Mouse (Mus musculus): ENCODE results near the gene Pde4d. TPM values are rescaled to one million over a fixed set of nuclear protein-coding genes. Genes with fewer than 3 reads are reported as not detected.

Gene Pde4d
- total and polyA plus RNA-seq, 2 experiments from 2014 or later = 19.0 to 103 TPM

- Histone ChIP-seq H3K4me2 (ENCODE audit: low read depth, low read length, poor library complexity, severe bottlenecking) (no peak overlapping the region), H3K27me3 (ENCODE audit: insufficient read depth, low read length) (no peaks in the 10 kb centered on the region), H3K9me3 (ENCODE audit: low read length) (no peaks in the 10 kb centered on the region), H3K9ac (replicated peaks; ENCODE audit: low read length, poor library complexity, severe bottlenecking) (no peak overlapping the region), H3K4me3 (ENCODE audit: low read depth, low read length) (no peak overlapping the region), H3K27ac (ENCODE audit: low read depth, low read length) (no peak overlapping the region), H3K36me3 (ENCODE audit: insufficient read depth, low read length) (no peaks in the 10 kb centered on the region), H3K4me1 (ENCODE audit: insufficient read depth, low read length) (peaks cover 2% of the 10 kb centered on the region; the same call in 1 of the 2 replicates)
- TF ChIP-seq CTCF (IDR thresholded peaks at IDR 0.05) = peak; percentile 88
- peak; percentile 65 for ATAC-seq (ENCODE audit: low FRiP score)
- peak; percentile 83 for DNase-seq (ENCODE audit: low spot score)
- 66% methylated on average over 12 of the region's 12 CpGs for WGBS
These were observed 1108.9 kb downstream of the Pde4d start for GRCm38 (mm10) chr13:109558341-109559257.

- no peak for TF ChIP-seq CTCF (IDR thresholded peaks at IDR 0.05)
- H3K4me3 ChIP-seq (ENCODE audit: low read depth, low read length) = no peak overlapping the region
These were observed 1110.5 kb downstream of the Pde4d start for GRCm38 (mm10) chr13:109560261-109560660.

GRCm38 (mm10) chr13:109568638-109569468 is 1119.1 kb downstream of the Pde4d start:
- no peaks in the 10 kb centered on the region for H3K9me3 ChIP-seq (ENCODE audit: low read length)
- no peak for TF ChIP-seq CTCF (IDR thresholded peaks at IDR 0.05)
- H3K36me3 ChIP-seq (ENCODE audit: insufficient read depth, low read length) = no peaks in the 10 kb centered on the region
- 78% methylated on average over 20 of the region's 20 CpGs for WGBS
- H3K9ac ChIP-seq (replicated peaks; ENCODE audit: low read length, poor library complexity, severe bottlenecking) = no peak overlapping the region
- H3K4me3 ChIP-seq (ENCODE audit: low read depth, low read length) = no peak overlapping the region
- no peak overlapping the region for H3K4me2 ChIP-seq (ENCODE audit: low read depth, low read length, poor library complexity, severe bottlenecking)
- no peaks in the 10 kb centered on the region for H3K27me3 ChIP-seq (ENCODE audit: insufficient read depth, low read length)
- no peaks in the 10 kb centered on the region for H3K4me1 ChIP-seq (ENCODE audit: insufficient read depth, low read length)
- ATAC-seq (ENCODE audit: low FRiP score) (no peak), DNase-seq (ENCODE audit: low spot score) (no peak)
- no peak overlapping the region for H3K27ac ChIP-seq (ENCODE audit: low read depth, low read length)

More at GRCm38 (mm10) chr13:109560261-109560660, 1110.5 kb downstream of the Pde4d start:
- Histone ChIP-seq H3K4me2 (ENCODE audit: low read depth, low read length, poor library complexity, severe bottlenecking) (no peak overlapping the region), H3K4me1 (ENCODE audit: insufficient read depth, low read length) (peaks cover 2% of the 10 kb centered on the region; the same call in 1 of the 2 replicates), H3K27me3 (ENCODE audit: insufficient read depth, low read length) (no peaks in the 10 kb centered on the region), H3K36me3 (ENCODE audit: insufficient read depth, low read length) (no peaks in the 10 kb centered on the region), H3K9me3 (ENCODE audit: low read length) (no peaks in the 10 kb centered on the region), H3K9ac (replicated peaks; ENCODE audit: low read length, poor library complexity, severe bottlenecking) (no peak overlapping the region), H3K27ac (ENCODE audit: low read depth, low read length) (no peak overlapping the region)
- 86% methylated on average over 4 of the region's 4 CpGs for WGBS
- ATAC-seq (ENCODE audit: low FRiP score) (no peak), DNase-seq (ENCODE audit: low spot score) (no peak)

GRCm38 (mm10) chr13:109569491-109569890 is 1119.7 kb downstream of the Pde4d start:
- no peak for TF ChIP-seq CTCF (IDR thresholded peaks at IDR 0.05)
- H3K9ac ChIP-seq (replicated peaks; ENCODE audit: low read length, poor library complexity, severe bottlenecking) = no peak overlapping the region
- ATAC-seq (ENCODE audit: low FRiP score) = no peak
- no peaks in the 10 kb centered on the region for H3K9me3 ChIP-seq (ENCODE audit: low read length)
- H3K4me2 ChIP-seq (ENCODE audit: low read depth, low read length, poor library complexity, severe bottlenecking) = no peak overlapping the region
- WGBS = 77% methylated on average over 5 of the region's 5 CpGs
- no peak overlapping the region for H3K4me3 ChIP-seq (ENCODE audit: low read depth, low read length)
- no peaks in the 10 kb centered on the region for H3K27me3 ChIP-seq (ENCODE audit: insufficient read depth, low read length)
- H3K27ac ChIP-seq (ENCODE audit: low read depth, low read length) = no peak overlapping the region
- DNase-seq (ENCODE audit: low spot score) = no peak
- no peaks in the 10 kb centered on the region for H3K4me1 ChIP-seq (ENCODE audit: insufficient read depth, low read length)
- H3K36me3 ChIP-seq (ENCODE audit: insufficient read depth, low read length) = no peaks in the 10 kb centered on the region

GRCm38 (mm10) chr13:109576725-109577124 is 1127.0 kb downstream of the Pde4d start:
- Histone ChIP-seq H3K9ac (replicated peaks; ENCODE audit: low read length, poor library complexity, severe bottlenecking) (no peak overlapping the region), H3K27ac (ENCODE audit: low read depth, low read length) (no peak overlapping the region), H3K36me3 (ENCODE audit: insufficient read depth, low read length) (no peaks in the 10 kb centered on the region), H3K4me1 (ENCODE audit: insufficient read depth, low read length) (no peaks in the 10 kb centered on the region), H3K4me3 (ENCODE audit: low read depth, low read length) (no peak overlapping the region), H3K9me3 (ENCODE audit: low read length) (no peaks in the 10 kb centered on the region), H3K4me2 (ENCODE audit: low read depth, low read length, poor library complexity, severe bottlenecking) (no peak overlapping the region), H3K27me3 (ENCODE audit: insufficient read depth, low read length) (no peaks in the 10 kb centered on the region)
- ATAC-seq (ENCODE audit: low FRiP score) (no peak), DNase-seq (ENCODE audit: low spot score) (no peak)
- no peak for TF ChIP-seq CTCF (IDR thresholded peaks at IDR 0.05)
- WGBS = 35% methylated on average over 1 of the region's 1 CpGs
